Mouse (Mus musculus): Measurements from ENCODE around the gene Armc7.
"Not testable (repeated sequence)": the region's sequence is repeated elsewhere in the genome, so short reads cannot be mapped to it uniquely, and the experiment has no call there.

The Armc7 gene

GRCm38 (mm10) chr11:115488551-115489104 lies 13.2 kb downstream of the Armc7 start:
- peak; percentile 41; the same call in 1 of the 2 replicates for ATAC-seq (ENCODE audit: insufficient number of reproducible peaks, low FRiP score, low TSS enrichment)

- ATAC-seq (ENCODE audit: insufficient number of reproducible peaks, low FRiP score, low TSS enrichment): no peak
These were observed 15.2 kb downstream of the Armc7 start for GRCm38 (mm10) chr11:115490441-115491355.

GRCm38 (mm10) chr11:115491356-115492083 lies 16.1 kb downstream of the Armc7 start, which contains the start of gene Nt5c:
Nt5c (minus strand) TSS chr11:115491862.
- peak; percentile 88 for ATAC-seq (ENCODE audit: insufficient number of reproducible peaks, low FRiP score, low TSS enrichment)

GRCm38 (mm10) chr11:115492387-115492786 lies 16.9 kb downstream of the Armc7 start:
- ATAC-seq (ENCODE audit: insufficient number of reproducible peaks, low FRiP score, low TSS enrichment): no peak

GRCm38 (mm10) chr11:115496559-115496958 lies 21.1 kb downstream of the Armc7 start:
- ATAC-seq (ENCODE audit: insufficient number of reproducible peaks, low FRiP score, low TSS enrichment): not testable (repeated sequence)

- no peak for ATAC-seq (ENCODE audit: insufficient number of reproducible peaks, low FRiP score, low TSS enrichment)
These were observed 27.2 kb downstream of the Armc7 start for GRCm38 (mm10) chr11:115502636-115503035.

- ATAC-seq (ENCODE audit: insufficient number of reproducible peaks, low FRiP score, low TSS enrichment): no peak
These were observed 31.1 kb downstream of the Armc7 start for GRCm38 (mm10) chr11:115506586-115506985.

GRCm38 (mm10) chr11:115508061-115508460 lies 32.6 kb downstream of the Armc7 start:
- no peak for ATAC-seq (ENCODE audit: insufficient number of reproducible peaks, low FRiP score, low TSS enrichment)

GRCm38 (mm10) chr11:115509773-115510506 lies 34.5 kb downstream of the Armc7 start:
- ATAC-seq (ENCODE audit: insufficient number of reproducible peaks, low FRiP score, low TSS enrichment): no peak

GRCm38 (mm10) chr11:115510507-115510888 lies 35.0 kb downstream of the Armc7 start:
- ATAC-seq (ENCODE audit: insufficient number of reproducible peaks, low FRiP score, low TSS enrichment): no peak

- no peak for ATAC-seq (ENCODE audit: insufficient number of reproducible peaks, low FRiP score, low TSS enrichment)
These were observed 35.7 kb downstream of the Armc7 start for GRCm38 (mm10) chr11:115511121-115511520.

GRCm38 (mm10) chr11:115512004-115512403 lies 36.5 kb downstream of the Armc7 start:
- ATAC-seq (ENCODE audit: insufficient number of reproducible peaks, low FRiP score, low TSS enrichment): no peak

GRCm38 (mm10) chr11:115512407-115513183 lies 37.1 kb downstream of the Armc7 start:
- ATAC-seq (ENCODE audit: insufficient number of reproducible peaks, low FRiP score, low TSS enrichment): no peak

- ATAC-seq (ENCODE audit: insufficient number of reproducible peaks, low FRiP score, low TSS enrichment): peak; percentile 50; the same call in 1 of the 2 replicates
These were observed 38.1 kb downstream of the Armc7 start for GRCm38 (mm10) chr11:115513271-115514237.

- ATAC-seq (ENCODE audit: insufficient number of reproducible peaks, low FRiP score, low TSS enrichment): peak; percentile 98
These were observed 38.8 kb downstream of the Armc7 start, which contains the start of gene Jpt1 for GRCm38 (mm10) chr11:115514238-115514663. Jpt1 (minus strand) TSS chr11:115514387.

- no peak for ATAC-seq (ENCODE audit: insufficient number of reproducible peaks, low FRiP score, low TSS enrichment)
These were observed 39.6 kb downstream of the Armc7 start for GRCm38 (mm10) chr11:115515021-115515420.

GRCm38 (mm10) chr11:115516942-115517341 lies 41.5 kb downstream of the Armc7 start:
- ATAC-seq (ENCODE audit: insufficient number of reproducible peaks, low FRiP score, low TSS enrichment): no peak

GRCm38 (mm10) chr11:115518693-115519092 lies 43.2 kb downstream of the Armc7 start:
- ATAC-seq (ENCODE audit: insufficient number of reproducible peaks, low FRiP score, low TSS enrichment): no peak

Data from cerebellum, adult (tissue).